Comparison of ENCODE assay signal across 12 mouse cellular contexts in the genomic region with DNA sequence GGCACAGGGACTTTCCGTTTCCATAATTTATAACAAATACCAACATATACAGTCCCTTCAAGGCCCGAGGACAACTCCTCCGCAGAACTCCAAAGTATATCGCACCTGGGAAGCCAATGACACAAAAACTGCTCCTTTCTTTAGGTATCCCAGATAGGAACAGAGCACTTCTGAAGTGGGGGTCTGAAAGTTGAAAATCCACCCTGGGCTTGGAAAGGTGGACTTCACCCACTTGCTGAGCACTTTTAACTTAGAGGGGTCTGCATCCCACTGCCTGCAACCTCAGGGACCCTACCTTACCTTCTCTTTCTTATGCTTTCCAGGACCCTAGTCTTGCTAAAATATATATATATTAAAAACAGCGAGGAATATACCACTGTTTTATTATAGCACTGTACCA. TPM values are rescaled to one million over a fixed set of nuclear protein-coding genes. Genes with fewer than 3 reads are reported as not detected.
DNase-seq lines count a peak whose midpoint lies in the region; ATAC-seq and TF ChIP-seq lines count a peak whose summit lies in the region.
"Had no signal": no experiment of that assay in that cellular context is flagged by ENCODE, and none has a peak within 500 bp of the region (broad histone marks: within the 10 kb centered on the region; RNA-seq: fewer than 3 reads in every experiment).

No protein-coding gene starts in this region.

- no peak for TF ChIP-seq CTCF in layer of hippocampus, adult 2 months (conservative IDR thresholded peaks at IDR 0.05)
- TF ChIP-seq CTCF in forebrain, postnatal 0 days (IDR thresholded peaks at IDR 0.05; ENCODE audit: low read depth): no peak

- DNase-seq in layer of hippocampus, adult 2 months (ENCODE audit: low spot score in 2 of 2): no peak
- DNase-seq in layer of hippocampus, postnatal 36 days: no peak
- no peak for DNase-seq in forebrain, postnatal 0 days
- no peak for DNase-seq in T-cell, adult 2 months (ENCODE audit: low spot score)
- DNase-seq in lung, postnatal 10 days: no peak
- DNase-seq in spleen, postnatal 14 days (ENCODE audit: low spot score in 2 of 2): no peak
- DNase-seq: lung, adult 2 months had no signal

- H3K27ac ChIP-seq in layer of hippocampus, adult 2 months: peak overlapping the region; percentile 77; the same call in 1 of the 2 replicates
- peak overlapping the region; percentile 40; the same call in 1 of the 2 replicates for H3K27ac ChIP-seq in forebrain, postnatal 0 days (ENCODE audit: low read depth, low read length)
- no peak overlapping the region for H3K27ac ChIP-seq in limb, embryonic 12.5 days
- H3K27ac ChIP-seq in neural tube, embryonic 12.5 days: no peak overlapping the region
- H3K27ac ChIP-seq: embryonic facial prominence, embryonic 15.5 days; stomach, embryonic 15.5 days had no signal

- peak overlapping the region; percentile 60 for H3K4me2 ChIP-seq in forebrain, postnatal 0 days (ENCODE audit: low read depth)
- peak overlapping the region; percentile 77; the same call in 1 of the 2 replicates for H3K4me2 ChIP-seq in limb, embryonic 12.5 days
- peak overlapping the region; percentile 58 for H3K4me2 ChIP-seq in neural tube, embryonic 12.5 days (replicated peaks)
- H3K4me2 ChIP-seq: embryonic facial prominence, embryonic 15.5 days; stomach, embryonic 15.5 days had no signal

- 23% methylated on average over 5 of the region's 5 CpGs for WGBS in forebrain, postnatal 0 days
- 16% methylated on average over 5 of the region's 5 CpGs for WGBS in limb, embryonic 12.5 days
- 8% methylated on average over 5 of the region's 5 CpGs for WGBS in neural tube, embryonic 12.5 days

- no peaks in the 10 kb centered on the region for H3K9me3 ChIP-seq in forebrain, postnatal 0 days (ENCODE audit: low read length)
- H3K9me3 ChIP-seq in limb, embryonic 12.5 days: no peaks in the 10 kb centered on the region
- H3K9me3 ChIP-seq in neural tube, embryonic 12.5 days: no peaks in the 10 kb centered on the region
- H3K9me3 ChIP-seq: embryonic facial prominence, embryonic 15.5 days; G1E; stomach, embryonic 15.5 days had no signal

- H3K4me1 ChIP-seq in forebrain, postnatal 0 days (ENCODE audit: insufficient read depth): peaks cover 4% of the 10 kb centered on the region; the same call in 1 of the 2 replicates
- H3K4me1 ChIP-seq in limb, embryonic 12.5 days (replicated peaks): peaks cover 29% of the 10 kb centered on the region
- peaks cover 28% of the 10 kb centered on the region; the same call in 1 of the 2 replicates for H3K4me1 ChIP-seq in neural tube, embryonic 12.5 days

- H3K27me3 ChIP-seq in forebrain, postnatal 0 days (ENCODE audit: insufficient read depth, low read length): peaks cover 36% of the 10 kb centered on the region
- peaks cover 82% of the 10 kb centered on the region for H3K27me3 ChIP-seq in limb, embryonic 12.5 days
- peaks cover 77% of the 10 kb centered on the region for H3K27me3 ChIP-seq in neural tube, embryonic 12.5 days (replicated peaks)

- H3K4me3 ChIP-seq in layer of hippocampus, adult 2 months: peak overlapping the region; percentile 37; the same call in 1 of the 2 replicates
- no peak overlapping the region for H3K4me3 ChIP-seq in forebrain, postnatal 0 days (ENCODE audit: low read depth, low read length)
- peak overlapping the region; percentile 47 for H3K4me3 ChIP-seq in limb, embryonic 12.5 days (replicated peaks)
- H3K4me3 ChIP-seq in neural tube, embryonic 12.5 days: peak overlapping the region; percentile 33
- H3K4me3 ChIP-seq: embryonic facial prominence, embryonic 15.5 days; stomach, embryonic 15.5 days had no signal

- no peak overlapping the region for H3K9ac ChIP-seq in forebrain, postnatal 0 days
- H3K9ac ChIP-seq in limb, embryonic 12.5 days (replicated peaks): no peak overlapping the region
- no peak overlapping the region for H3K9ac ChIP-seq in neural tube, embryonic 12.5 days
- H3K9ac ChIP-seq: embryonic facial prominence, embryonic 15.5 days; stomach, embryonic 15.5 days had no signal

- no peaks in the 10 kb centered on the region for H3K36me3 ChIP-seq in forebrain, postnatal 0 days (ENCODE audit: insufficient read depth)
- H3K36me3 ChIP-seq in limb, embryonic 12.5 days: no peaks in the 10 kb centered on the region
- no peaks in the 10 kb centered on the region for H3K36me3 ChIP-seq in neural tube, embryonic 12.5 days
- H3K36me3 ChIP-seq: embryonic facial prominence, embryonic 15.5 days; G1E; stomach, embryonic 15.5 days had no signal

- ATAC-seq in forebrain, postnatal 0 days: no peak
- ATAC-seq in limb, embryonic 12.5 days (ENCODE audit: insufficient number of reproducible peaks, insufficient read depth, low FRiP score, low TSS enrichment, low read depth): no peak
- ATAC-seq in neural tube, embryonic 12.5 days (ENCODE audit: low FRiP score, low read depth): no peak

RNA-seq across cellular contexts. Expression of a gene that starts 6.4 kb away (rescaled TPM):
- total RNA-seq in layer of hippocampus, adult 2 months (2021): 100 to 1,000 TPM; 293 to 318 TPM
- total RNA-seq in layer of hippocampus, postnatal 36 days (2021): 100 to 1,000 TPM; 285 to 286 TPM
- total RNA-seq in forebrain, postnatal 0 days (2014; rRNA removed): 50.5 and 57.7 TPM in 2 replicates
- polyA plus RNA-seq in forebrain, postnatal 0 days (2015; fragmentation: Nextera tagmentation; extraction: Ambion mirVana): 24.9 and 35.1 TPM in 2 replicates
- 2.9 and 3.4 TPM in 2 replicates for polyA plus RNA-seq in limb, embryonic 12.5 days (2016; fragmentation: Nextera tagmentation; extraction: Ambion mirVana)
- 39.4 and 44.9 TPM in 2 replicates for polyA plus RNA-seq in neural tube, embryonic 12.5 days (2016; fragmentation: Nextera tagmentation; extraction: Ambion mirVana)
- polyA plus RNA-seq: G1E had no signal

Comparison
In these comparisons a context has a peak if more than half of its experiments do, and no peak if none do; other contexts are left out.
1. H3K27ac ChIP-seq: peak in layer of hippocampus, adult 2 months (single experiment) and forebrain, postnatal 0 days (single experiment); none in limb, embryonic 12.5 days (single experiment) and neural tube, embryonic 12.5 days (single experiment).
2. Peak in every context shown above with its lines, with median percentiles within 50 percentile points of each other: H3K4me2 ChIP-seq.